Comparison of ENCODE assay signal across 19 mouse cellular contexts in genomic region chr12:86628050-86628782, GRCm38 (mm10). TPM values are rescaled to one million over a fixed set of nuclear protein-coding genes. Genes with fewer than 3 reads are reported as not detected.
DNase-seq lines count a peak whose midpoint lies in the region; ATAC-seq and TF ChIP-seq lines count a peak whose summit lies in the region.
"Had no signal": no experiment of that assay in that cellular context is flagged by ENCODE, and none has a peak within 500 bp of the region (broad histone marks: within the 10 kb centered on the region; RNA-seq: fewer than 3 reads in every experiment).

No protein-coding gene starts in this region.

- no peaks in the 10 kb centered on the region for H3K4me1 ChIP-seq in kidney, postnatal 0 days (replicated peaks; ENCODE audit: insufficient read depth, low read length)
- H3K4me1 ChIP-seq in lung, embryonic 15.5 days: peaks cover 16% of the 10 kb centered on the region
- H3K4me1 ChIP-seq: forebrain, embryonic 12.5 days; hindbrain, embryonic 13.5 days; intestine, embryonic 15.5 days; limb, embryonic 13.5 days; liver, embryonic 13.5 days had no signal

- WGBS in kidney, postnatal 0 days: 50% methylated on average over 10 of the region's 10 CpGs
- 22% methylated on average over 10 of the region's 10 CpGs for WGBS in lung, embryonic 15.5 days

- H3K27ac ChIP-seq in kidney, postnatal 0 days: no peak overlapping the region
- peak overlapping the region; percentile 72 for H3K27ac ChIP-seq in lung, embryonic 15.5 days
- H3K27ac ChIP-seq: forebrain, embryonic 12.5 days; gastrocnemius, adult 2 months; hindbrain, embryonic 13.5 days; intestine, embryonic 15.5 days; limb, embryonic 13.5 days; liver, embryonic 13.5 days had no signal

- no peak for ATAC-seq in kidney, postnatal 0 days (replicated peaks; ENCODE audit: low FRiP score, low read depth)
- ATAC-seq in lung, embryonic 15.5 days (ENCODE audit: borderline replicate concordance, extremely low read depth, low FRiP score, low TSS enrichment): peak; percentile 89
- ATAC-seq: activated CD4-positive, CD25-positive, alpha-beta regulatory T cell, adult 4 months; CD4-positive, CD25-positive, alpha-beta regulatory T cell, adult 4 months; intestine, embryonic 15.5 days had no signal

- peak; percentile 21 for DNase-seq in adrenal gland, postnatal 10 days
- DNase-seq in adrenal gland, adult 8-10 months: no peak
- peak; percentile 49 for DNase-seq in kidney, postnatal 0 days (ENCODE audit: low spot score)
- no peak for DNase-seq in kidney, adult 8-10 months
- peak; percentile 22 to 70 for DNase-seq in lung, postnatal 4 days
- no peak for DNase-seq in layer of hippocampus, adult 18-20 months (ENCODE audit: low spot score in 2 of 2)
- DNase-seq: cerebellum, adult 9-11 months; gastrocnemius, adult 2 months; heart, adult 2 months; liver, embryonic 13.5 days; right cerebral cortex, postnatal 25 days had no signal

- no peak overlapping the region for H3K4me2 ChIP-seq in kidney, postnatal 0 days (ENCODE audit: low read length)
- H3K4me2 ChIP-seq in lung, embryonic 15.5 days: no peak overlapping the region
- H3K4me2 ChIP-seq: forebrain, embryonic 12.5 days; hindbrain, embryonic 13.5 days; intestine, embryonic 15.5 days; limb, embryonic 13.5 days; liver, embryonic 13.5 days; midbrain, embryonic 11.5 days had no signal

- no peaks in the 10 kb centered on the region for H3K36me3 ChIP-seq in kidney, postnatal 0 days (ENCODE audit: insufficient read depth, low read length)
- H3K36me3 ChIP-seq in lung, embryonic 15.5 days: no peaks in the 10 kb centered on the region
- H3K36me3 ChIP-seq: forebrain, embryonic 12.5 days; hindbrain, embryonic 13.5 days; intestine, embryonic 15.5 days; limb, embryonic 13.5 days; liver, embryonic 13.5 days had no signal

- no peak overlapping the region for H3K9ac ChIP-seq in kidney, postnatal 0 days (ENCODE audit: low read depth, low read length)
- no peak overlapping the region for H3K9ac ChIP-seq in lung, embryonic 15.5 days
- H3K9ac ChIP-seq: forebrain, embryonic 12.5 days; hindbrain, embryonic 13.5 days; intestine, embryonic 15.5 days; limb, embryonic 13.5 days; liver, embryonic 13.5 days had no signal

- no peaks in the 10 kb centered on the region for H3K9me3 ChIP-seq in kidney, postnatal 0 days (replicated peaks; ENCODE audit: low read length)
- no peaks in the 10 kb centered on the region for H3K9me3 ChIP-seq in lung, embryonic 15.5 days
- H3K9me3 ChIP-seq: forebrain, embryonic 12.5 days; hindbrain, embryonic 13.5 days; intestine, embryonic 15.5 days; limb, embryonic 13.5 days; liver, embryonic 13.5 days had no signal

- H3K27me3 ChIP-seq in kidney, postnatal 0 days (ENCODE audit: insufficient read depth, low read length): no peaks in the 10 kb centered on the region
- no peaks in the 10 kb centered on the region for H3K27me3 ChIP-seq in lung, embryonic 15.5 days
- H3K27me3 ChIP-seq: hindbrain, embryonic 13.5 days; intestine, embryonic 15.5 days; limb, embryonic 13.5 days; liver, embryonic 13.5 days had no signal

- TF ChIP-seq CTCF in kidney, postnatal 0 days (IDR thresholded peaks at IDR 0.05; ENCODE audit: low read depth): no peak

- no peak overlapping the region for H3K4me3 ChIP-seq in kidney, postnatal 0 days (replicated peaks; ENCODE audit: low read depth, low read length)
- no peak overlapping the region for H3K4me3 ChIP-seq in lung, embryonic 15.5 days
- H3K4me3 ChIP-seq: forebrain, embryonic 12.5 days; gastrocnemius, adult 2 months; heart, adult 2 months; hindbrain, embryonic 13.5 days; intestine, embryonic 15.5 days; limb, embryonic 13.5 days; liver, embryonic 13.5 days had no signal

RNA-seq across cellular contexts. Expression of gene Vash1, which starts 50.3 kb away (rescaled TPM):
- 10 to 100 TPM; 14.7 to 20.6 TPM for total RNA-seq in adrenal gland, postnatal 10 days (2021)
- 1 to 10 TPM; 2.4 to 5.8 (median 3.9) TPM for total RNA-seq in adrenal gland, adult 8-10 months (2022)
- polyA plus RNA-seq in kidney, postnatal 0 days (2015; fragmentation: Nextera tagmentation; extraction: Ambion mirVana): 6.4 and 6.8 TPM in 2 replicates
- 13.0 and 13.1 TPM in 2 replicates for polyA plus RNA-seq in lung, embryonic 15.5 days (2015; fragmentation: Nextera tagmentation; extraction: Ambion mirVana)
- total RNA-seq in layer of hippocampus, adult 18-20 months (2021): 10 to 100 TPM; 36.8 to 37.8 TPM
- polyA plus RNA-seq: CD4-positive, CD25-positive, alpha-beta regulatory T cell, adult 4 months had no signal

Comparison
In these comparisons a context has a peak if more than half of its experiments do, and no peak if none do; other contexts are left out.
1. DNase-seq: peak in adrenal gland, postnatal 10 days (single experiment), kidney, postnatal 0 days (single experiment) and lung, postnatal 4 days (2 of 2); none in adrenal gland, adult 8-10 months (single experiment), kidney, adult 8-10 months (0 of 2) and layer of hippocampus, adult 18-20 months (0 of 2).